Mouse (Mus musculus) cerebellum, postnatal 14 days (tissue): ENCODE data around the gene Clca4a.
"Not testable (repeated sequence)": the region's sequence is repeated elsewhere in the genome, so short reads cannot be mapped to it uniquely, and the experiment has no call there.

ENCODE experiments used
- DNase-seq, 2 experiments: peaks; one replicate each; pipeline ENCODE4 v3.0.0; 2021; ENCODE audit warnings: mixed read lengths in 2 of 2

Gene Clca4a

DNA sequence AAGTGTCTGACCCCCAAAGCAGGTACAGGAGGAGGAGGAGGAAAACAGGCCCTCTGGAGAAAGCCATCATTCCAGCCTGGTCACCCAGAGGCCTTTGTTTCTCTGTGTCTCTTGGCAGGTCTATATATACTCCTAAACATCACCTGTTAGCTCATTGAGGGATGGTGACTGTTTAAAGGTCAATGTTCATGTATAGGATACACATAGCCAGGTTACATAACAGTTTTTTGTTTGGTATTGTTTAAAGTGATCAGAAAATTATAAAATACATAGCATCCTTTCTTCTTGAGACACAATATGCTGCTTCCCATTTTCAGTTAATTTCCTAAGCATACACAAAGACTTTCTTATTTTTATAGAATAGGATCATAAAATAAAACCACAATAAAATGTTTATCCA is at the start of gene Clca4a:
Clca4a (minus strand) TSS at position 101 of the 400 bp plus-strand sequence.
- DNase-seq = no peak

DNA sequence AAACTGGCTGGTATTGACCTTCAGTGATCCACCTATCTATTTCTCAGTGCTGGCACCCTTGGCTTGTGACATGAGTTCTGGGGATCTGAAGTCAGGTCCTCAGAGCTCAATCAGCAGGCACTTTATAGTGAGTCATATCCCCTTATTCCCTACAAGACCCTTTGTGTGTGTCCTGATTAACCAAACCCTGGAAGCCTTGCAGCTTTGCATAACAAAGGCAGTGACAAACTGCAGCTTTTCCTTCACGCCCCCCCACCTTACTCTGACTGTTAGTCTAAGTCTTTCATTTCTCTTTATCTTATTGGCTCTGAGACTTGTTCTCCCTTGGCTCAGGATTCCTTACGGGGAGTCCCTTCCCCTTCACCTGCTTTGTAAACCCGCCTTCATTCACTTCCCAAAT is 43.0 kb upstream of the Clca4a start:
- DNase-seq = no peak

DNA sequence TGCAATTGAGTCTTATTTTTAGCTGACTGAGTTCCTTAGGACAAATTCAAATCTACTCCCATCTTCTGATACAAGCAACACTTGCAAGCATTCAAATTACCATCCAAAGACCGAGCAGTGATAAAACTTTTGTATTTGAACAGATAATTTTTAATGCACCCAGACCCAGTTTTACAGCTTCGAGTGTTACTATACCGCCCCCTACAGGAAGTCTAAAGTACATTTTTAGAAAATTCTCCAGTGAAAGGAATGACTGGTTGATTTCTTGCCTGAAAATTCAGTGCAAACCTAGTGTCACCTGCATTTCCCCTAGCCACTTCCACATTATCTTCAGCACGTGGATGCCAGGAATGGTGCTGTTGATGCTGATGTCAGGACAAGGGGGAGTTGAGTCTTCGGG is 29.6 kb upstream of the Clca4a start:
- DNase-seq = no peak

DNA sequence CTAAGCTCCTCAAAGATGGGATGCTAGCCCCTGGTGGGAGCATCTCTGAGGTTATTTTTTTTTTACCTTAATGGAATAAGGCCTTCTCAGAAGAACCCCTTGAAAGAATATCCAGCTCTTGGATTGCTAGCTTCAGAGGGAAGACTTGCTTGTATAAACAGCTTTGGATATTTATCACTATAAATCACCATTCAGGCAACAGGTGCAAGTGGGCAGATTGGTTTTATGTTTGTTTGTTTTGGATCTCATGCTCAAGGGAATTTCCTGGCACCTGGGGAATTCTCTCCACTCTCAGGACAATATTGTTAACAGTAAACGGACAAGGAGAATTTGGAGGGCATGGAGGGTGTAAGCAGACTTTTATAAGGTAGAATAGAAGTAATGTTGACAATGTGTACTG is 26.1 kb upstream of the Clca4a start:
- no peak for DNase-seq

DNA sequence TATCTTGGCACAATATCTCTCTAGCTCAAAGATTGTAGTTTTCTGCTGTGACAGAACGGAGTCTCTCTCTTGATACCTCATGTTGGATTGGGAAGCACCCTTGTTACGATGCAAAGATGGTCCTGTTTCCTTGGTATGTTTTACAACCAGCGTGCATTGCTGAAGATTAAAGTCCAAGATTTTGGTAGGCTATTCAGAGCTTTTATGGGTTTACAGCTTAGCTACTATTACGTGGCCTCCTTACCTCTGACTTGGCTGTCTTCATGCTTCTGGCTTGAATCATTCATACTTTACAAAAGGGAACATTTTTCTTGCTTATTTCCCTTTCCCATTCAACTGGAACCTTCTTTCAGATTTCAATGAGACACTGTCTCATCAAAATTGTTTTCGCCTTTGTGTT is 18.2 kb upstream of the Clca4a start:
- no peak for DNase-seq

DNA sequence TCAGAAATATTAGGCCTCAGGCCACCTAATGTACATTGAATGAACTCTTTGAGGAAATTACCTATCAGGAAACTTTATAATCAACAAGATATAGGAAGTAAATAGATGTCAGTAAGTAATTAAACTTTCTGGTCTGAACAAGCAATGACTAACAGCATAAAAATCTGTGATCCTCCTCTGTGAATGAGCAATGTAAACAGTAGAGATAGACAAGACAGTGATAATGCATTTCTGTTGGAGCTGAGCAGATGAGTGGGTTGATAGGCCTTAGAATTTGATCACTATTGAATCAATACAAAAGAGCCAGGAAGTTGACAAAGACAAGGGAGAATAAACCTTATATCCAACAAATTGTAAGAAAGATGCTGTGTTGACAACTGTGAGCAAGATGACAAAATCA is 17.8 kb upstream of the Clca4a start:
- no peak for DNase-seq

DNA sequence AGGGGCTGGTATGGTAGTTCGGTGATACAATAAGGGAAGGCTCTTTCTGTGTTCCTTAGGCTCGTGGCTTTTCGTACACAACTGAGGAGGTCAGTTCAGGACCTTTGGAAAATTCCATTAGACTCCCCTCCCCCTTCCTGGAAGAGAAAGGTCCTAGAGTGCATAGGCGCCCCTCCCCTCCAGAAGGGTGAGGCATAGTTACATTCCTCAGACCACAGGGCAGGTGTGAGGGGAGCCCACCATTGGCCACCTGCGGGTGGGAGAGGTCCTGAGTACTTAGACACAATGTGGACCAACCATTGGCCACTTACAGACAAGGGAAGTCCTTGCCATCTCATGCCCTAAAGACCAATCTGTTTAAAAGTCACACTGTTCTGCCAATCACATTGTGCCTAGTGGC is 11.0 kb upstream of the Clca4a start:
- no peak for DNase-seq

DNA sequence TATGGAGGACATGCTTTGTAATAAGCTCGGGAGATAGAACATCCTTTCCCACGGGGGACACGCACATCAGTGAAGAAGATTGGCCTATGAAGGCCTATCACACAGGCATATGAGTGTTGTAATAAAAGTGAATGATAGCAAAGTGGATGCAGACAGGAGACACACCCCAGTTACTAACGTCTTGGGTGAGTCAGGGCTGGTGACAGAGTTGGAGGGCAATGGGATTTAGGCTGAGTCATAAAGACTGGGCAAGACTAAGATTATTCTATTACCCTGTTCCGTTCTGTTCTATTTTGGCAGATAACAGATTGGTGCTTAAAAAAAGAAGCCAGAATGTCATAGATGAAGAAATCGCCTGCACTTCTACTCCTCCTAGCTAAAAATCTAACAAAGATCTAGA is 5.7 kb upstream of the Clca4a start:
- DNase-seq = no peak

DNA sequence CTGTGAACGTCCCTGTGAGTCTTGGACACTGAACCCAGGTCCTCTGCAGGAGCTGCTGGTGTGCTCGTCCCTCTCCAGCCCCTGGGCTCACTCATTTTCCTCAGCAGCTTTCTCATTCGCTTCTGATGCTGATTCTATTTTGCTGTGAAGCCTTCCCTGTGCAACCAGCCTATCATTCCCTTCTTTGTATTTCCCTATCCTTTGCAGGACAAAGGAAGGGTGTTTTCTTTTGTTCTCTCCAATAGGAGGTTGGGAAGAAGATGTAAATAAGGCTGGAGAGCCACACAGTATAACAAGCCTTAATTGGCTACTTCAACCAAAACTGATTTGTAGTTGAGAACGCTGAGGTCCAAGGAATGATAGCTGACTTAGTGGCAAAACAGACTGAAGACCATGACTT is 2.8 kb upstream of the Clca4a start:
- DNase-seq = no peak

DNA sequence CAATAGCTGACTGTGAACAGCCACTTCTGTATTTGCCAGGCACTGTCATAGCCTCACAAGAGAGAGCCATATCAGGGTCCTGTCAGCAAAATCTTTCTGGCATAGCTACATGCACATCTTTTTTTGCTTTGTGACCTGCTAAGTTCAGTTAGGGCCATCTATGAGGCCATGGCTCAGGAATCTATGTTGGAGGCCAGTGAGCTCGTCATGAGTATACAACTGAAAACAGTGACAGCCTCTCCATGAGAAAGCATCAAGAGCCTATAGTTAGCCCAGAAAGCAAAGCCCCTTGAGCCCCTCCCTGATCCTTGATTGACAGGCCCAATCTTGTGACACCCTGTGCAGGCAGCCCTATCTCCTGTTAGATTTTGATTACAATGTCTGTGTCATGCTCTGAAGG is 1.2 kb upstream of the Clca4a start:
- no peak for DNase-seq

DNA sequence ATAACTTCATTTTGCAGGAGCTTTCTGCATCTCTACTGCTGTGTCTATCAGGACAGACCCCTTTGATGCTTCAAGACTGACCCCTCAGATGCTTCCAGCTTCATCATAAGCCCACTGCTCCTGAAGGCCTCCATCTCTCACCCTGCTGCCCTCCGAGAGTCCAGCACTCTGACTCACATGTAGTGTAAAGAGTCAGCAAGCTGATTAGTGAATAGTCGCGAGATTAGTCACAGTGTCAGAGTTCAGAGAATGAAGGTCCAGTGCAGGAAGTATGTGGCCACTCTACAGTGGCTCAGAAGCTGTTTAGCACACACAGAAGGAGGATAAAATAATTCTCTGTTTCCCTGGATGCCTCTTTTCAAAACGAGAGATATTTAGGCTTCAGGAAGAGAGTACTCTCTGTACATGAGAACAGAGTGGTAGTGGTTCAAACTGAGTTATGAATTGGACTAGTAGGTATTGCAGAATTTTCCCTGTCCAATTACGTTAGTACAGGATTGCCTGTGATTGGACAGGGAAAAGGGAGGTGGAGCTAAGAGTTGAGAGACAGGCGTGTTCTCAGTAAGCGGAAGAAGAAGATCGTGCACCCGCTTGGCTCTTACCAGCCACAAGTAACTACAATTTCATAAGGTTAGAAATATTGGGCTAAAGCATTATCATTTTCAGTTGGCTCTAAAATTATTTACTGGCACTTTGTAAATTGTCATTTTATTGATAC is 3.1 kb downstream of the Clca4a start:
- no peak for DNase-seq

DNA sequence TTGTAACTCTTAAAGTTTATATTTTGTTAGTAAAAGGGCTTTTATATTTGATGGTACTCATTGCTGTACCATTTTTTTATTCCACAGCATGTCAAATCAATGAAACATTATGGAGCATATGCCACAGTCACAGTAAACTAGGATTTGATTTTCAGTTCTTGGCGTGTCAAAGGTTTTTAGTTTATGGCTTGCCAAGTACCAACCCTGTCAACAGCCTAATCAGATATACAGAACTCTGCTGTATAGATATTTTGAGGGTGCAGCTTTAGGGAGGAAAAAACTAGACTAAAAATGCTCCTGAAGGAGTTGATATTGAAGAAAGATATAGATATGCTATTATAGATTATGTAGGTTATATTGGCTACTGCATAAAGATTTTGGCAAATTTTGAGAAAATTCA is 5.1 kb downstream of the Clca4a start:
- no peak for DNase-seq

DNA sequence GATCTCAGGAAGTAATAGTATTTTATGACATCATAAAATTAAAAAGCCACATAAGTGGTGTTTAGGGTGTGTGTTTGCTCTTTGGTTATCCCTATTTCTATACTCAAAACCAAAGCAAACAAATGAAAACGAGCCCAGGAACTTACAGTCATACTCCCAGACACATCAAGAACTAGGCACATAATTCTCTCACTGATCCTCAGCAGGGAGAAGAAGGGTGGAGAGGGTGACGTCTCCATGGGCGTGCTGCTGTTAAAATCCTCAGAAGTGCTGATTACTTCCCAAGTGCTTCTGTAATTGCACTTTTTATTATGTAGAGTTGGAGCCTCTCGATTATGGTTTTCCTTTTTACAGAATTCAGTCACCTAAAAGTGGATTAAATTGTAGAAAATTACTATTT is 8.8 kb downstream of the Clca4a start:
- no peak for DNase-seq

DNA sequence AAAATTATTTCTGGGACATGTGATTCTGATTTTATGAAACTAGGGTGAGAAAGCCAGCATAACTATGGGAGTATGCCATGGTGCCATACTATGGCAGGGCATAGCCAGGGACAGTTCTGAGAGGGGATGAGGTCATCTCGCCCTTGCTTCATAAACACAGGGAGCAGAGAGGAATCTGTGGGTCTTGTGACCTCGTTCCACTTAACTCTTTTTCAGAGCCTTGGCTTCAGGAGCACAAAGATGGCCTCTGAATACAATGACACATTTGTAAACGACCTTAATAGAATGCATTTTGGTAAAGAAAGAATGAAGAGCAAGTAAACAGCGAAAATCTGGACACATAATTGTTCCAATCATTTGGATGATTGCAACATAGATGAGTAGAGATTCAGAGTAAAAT is 24.0 kb downstream of the Clca4a start:
- no peak for DNase-seq

DNA sequence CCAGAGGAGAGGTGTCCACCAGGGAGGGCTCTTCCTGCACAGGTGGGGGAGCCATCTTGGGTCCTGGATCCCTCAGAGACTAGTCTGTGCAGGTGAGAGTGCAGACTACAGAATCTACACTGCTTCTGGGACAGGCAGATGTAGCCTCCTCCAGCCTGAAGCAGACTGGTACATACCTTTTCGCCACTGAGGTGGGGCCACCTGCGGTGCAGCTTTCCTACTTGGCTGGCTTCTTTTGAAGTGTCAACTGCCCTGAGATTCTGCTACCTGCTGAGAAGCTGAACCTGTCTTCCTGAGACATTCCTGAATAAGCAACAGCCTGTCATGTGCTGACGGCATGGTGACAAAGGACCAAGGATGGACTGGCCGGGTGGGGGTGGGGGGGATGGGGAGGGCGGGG is 27.5 kb downstream of the Clca4a start:
- peak in 1 of 2 experiments; percentile 3 for DNase-seq

DNA sequence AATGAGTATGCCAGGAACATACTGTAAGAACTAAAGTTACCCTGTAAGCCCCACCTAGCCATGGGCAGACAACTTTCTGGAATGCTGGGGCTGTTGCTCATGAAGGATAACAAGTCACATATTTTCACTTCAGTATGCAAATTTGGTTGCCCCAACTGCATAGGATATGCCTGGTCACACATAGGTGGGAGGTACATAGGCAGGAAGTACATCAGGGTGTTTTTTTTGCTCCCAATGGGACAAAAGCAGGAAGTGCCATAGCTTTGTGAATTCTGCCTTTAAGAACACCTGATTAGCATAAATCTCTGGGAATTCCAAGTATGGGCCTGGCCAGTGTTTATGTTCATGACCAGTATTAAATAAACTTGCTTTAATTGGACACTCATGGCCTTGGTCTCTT is 41.2 kb downstream of the Clca4a start:
- not testable (repeated sequence) for DNase-seq

DNA sequence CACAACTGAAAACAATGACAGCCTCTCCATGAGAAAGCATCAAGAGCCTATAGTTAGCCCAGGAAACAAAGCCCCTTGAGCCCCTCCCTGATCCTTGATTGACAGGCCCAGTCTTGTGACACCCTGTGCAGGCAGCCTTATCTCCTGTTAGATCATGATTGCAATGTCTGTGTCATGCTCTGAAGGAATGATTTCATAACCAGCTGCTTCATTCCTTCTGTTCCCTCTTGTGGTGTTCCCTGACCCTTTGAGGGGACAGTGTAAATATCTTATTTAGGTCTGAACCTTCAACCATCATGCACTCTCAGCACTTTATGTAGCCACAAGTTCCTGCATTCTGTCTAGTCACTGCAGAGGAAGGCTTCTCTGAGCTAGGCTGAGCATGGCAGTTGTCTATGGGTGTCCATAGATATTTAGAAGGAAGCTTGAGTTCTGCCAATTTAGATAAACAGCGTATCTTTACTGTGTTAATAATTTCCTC is 41.8 kb downstream of the Clca4a start:
- DNase-seq = no peak

DNA sequence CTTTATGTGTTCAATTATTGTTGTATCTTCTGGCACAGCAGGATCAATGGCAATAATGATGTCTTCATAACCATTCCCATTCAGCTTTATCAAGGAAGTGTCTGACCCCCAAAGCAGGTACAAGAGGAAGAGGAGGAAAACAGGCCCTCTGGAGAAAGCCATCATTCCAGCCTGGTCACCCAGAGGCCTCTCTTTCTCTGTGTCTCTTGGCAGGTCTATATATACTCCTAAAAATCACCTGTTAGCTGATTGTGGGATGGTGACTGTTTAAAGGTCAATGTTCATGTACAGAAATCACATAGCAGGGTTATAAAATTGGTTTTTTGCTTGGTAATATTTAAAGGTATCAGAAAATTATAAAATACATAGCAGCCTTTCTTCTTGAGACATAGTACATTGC is 42.5 kb downstream of the Clca4a start, which contains the start of gene Clca4b:
Clca4b (minus strand) TSS at position 195 of the 400 bp plus-strand sequence.
- no peak for DNase-seq

DNA sequence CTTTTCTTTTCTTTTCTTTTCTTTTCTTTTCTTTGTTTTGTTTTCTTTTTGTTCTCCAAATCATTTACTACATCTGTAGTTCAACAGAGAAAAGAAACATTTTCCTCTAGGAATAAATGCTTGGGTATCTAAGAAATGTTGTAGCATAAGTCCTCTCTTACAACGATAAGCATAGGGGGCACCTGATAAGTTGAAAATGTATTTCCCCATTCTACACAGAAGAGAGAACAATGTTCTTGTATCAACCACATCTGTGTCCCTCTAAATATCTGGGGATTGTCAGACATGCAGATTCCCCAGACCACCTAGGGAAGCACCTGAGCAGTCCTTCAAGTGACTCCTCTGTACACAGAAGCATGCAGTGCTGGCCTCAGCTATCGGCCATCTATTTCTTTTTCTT is 60.8 kb downstream of the Clca4a start:
- no peak for DNase-seq
